Mouse (Mus musculus) E14TG2a.4 (cell line): ENCODE measurements around the gene Grm1.

Experiments
- CTCF ChIP-seq: conservative IDR thresholded peaks from 2 replicates; pipeline ENCODE4 v1.5.1; 2014; ENCODE audit warnings: low read length
- NANOG ChIP-seq: IDR thresholded peaks from 2 replicates; pipeline ENCODE4 v1.6.1; 2014; ENCODE audit warnings: borderline replicate concordance, low read length, mixed read lengths

GRCm38 (mm10) chr10:10872142-10872541 lies 210.0 kb downstream of the Grm1 start:
- TF ChIP-seq CTCF (no peak), NANOG (no peak)
